Mouse (Mus musculus): ENCODE data around the gene Schip1. TPM values are rescaled to one million over a fixed set of nuclear protein-coding genes. Genes with fewer than 3 reads are reported as not detected.

Gene Schip1
- polyA plus RNA-seq, 1 experiment from 2014 or later = 43.8 TPM

GRCm38 (mm10) chr3:68305647-68306046, 241.0 kb downstream of the Schip1 start:
- DNase-seq (no peak), ATAC-seq (ENCODE audit: insufficient read depth) (no peak)
- no peak overlapping the region for H3K4me2 ChIP-seq
- 6% methylated on average over 1 of the region's 1 CpGs for WGBS
- H3K27ac ChIP-seq (ENCODE audit: low read depth) = no peak overlapping the region
- no peaks in the 10 kb centered on the region for H3K4me1 ChIP-seq (ENCODE audit: insufficient read depth)
- no peaks in the 10 kb centered on the region for H3K9me3 ChIP-seq (ENCODE audit: low read depth, low read length)
- no peak overlapping the region for H3K4me3 ChIP-seq (ENCODE audit: low read depth, low read length)
- no peaks in the 10 kb centered on the region for H3K27me3 ChIP-seq (ENCODE audit: insufficient read depth, low read length)
- no peaks in the 10 kb centered on the region for H3K36me3 ChIP-seq (ENCODE audit: insufficient read depth)
- no peak for TF ChIP-seq CTCF (IDR thresholded peaks at IDR 0.05; ENCODE audit: low read depth)
- H3K9ac ChIP-seq = no peak overlapping the region

- DNase-seq (no peak), ATAC-seq (ENCODE audit: insufficient read depth) (no peak)
- Histone ChIP-seq H3K4me3 (ENCODE audit: low read depth, low read length) (no peak overlapping the region), H3K27me3 (ENCODE audit: insufficient read depth, low read length) (no peaks in the 10 kb centered on the region), H3K27ac (ENCODE audit: low read depth) (no peak overlapping the region), H3K36me3 (ENCODE audit: insufficient read depth) (no peaks in the 10 kb centered on the region), H3K9ac (no peak overlapping the region), H3K4me2 (no peak overlapping the region), H3K4me1 (ENCODE audit: insufficient read depth) (no peaks in the 10 kb centered on the region), H3K9me3 (ENCODE audit: low read depth, low read length) (no peaks in the 10 kb centered on the region)
- no peak for TF ChIP-seq CTCF (IDR thresholded peaks at IDR 0.05; ENCODE audit: low read depth)
- 46% methylated on average over 4 of the region's 4 CpGs for WGBS
These were observed 242.1 kb downstream of the Schip1 start for GRCm38 (mm10) chr3:68306726-68307125.

GRCm38 (mm10) chr3:68325575-68325974, 261.0 kb downstream of the Schip1 start:
- Histone ChIP-seq H3K27ac (ENCODE audit: low read depth) (no peak overlapping the region), H3K4me1 (ENCODE audit: insufficient read depth) (no peaks in the 10 kb centered on the region), H3K9me3 (ENCODE audit: low read depth, low read length) (no peaks in the 10 kb centered on the region), H3K36me3 (ENCODE audit: insufficient read depth) (no peaks in the 10 kb centered on the region), H3K9ac (no peak overlapping the region), H3K27me3 (ENCODE audit: insufficient read depth, low read length) (no peaks in the 10 kb centered on the region), H3K4me2 (no peak overlapping the region), H3K4me3 (ENCODE audit: low read depth, low read length) (no peak overlapping the region)
- no peak for TF ChIP-seq CTCF (IDR thresholded peaks at IDR 0.05; ENCODE audit: low read depth)
- DNase-seq (no peak), ATAC-seq (ENCODE audit: insufficient read depth) (no peak)
- WGBS = 58% methylated on average over 6 of the region's 6 CpGs

- WGBS = 33% methylated on average over 2 of the region's 2 CpGs
- no peak for ATAC-seq (ENCODE audit: insufficient read depth)
- DNase-seq = no peak
These were observed 267.9 kb downstream of the Schip1 start for GRCm38 (mm10) chr3:68332515-68332914.

GRCm38 (mm10) chr3:68335501-68335900, 270.9 kb downstream of the Schip1 start:
- H3K9ac ChIP-seq = no peak overlapping the region
- H3K27ac ChIP-seq (ENCODE audit: low read depth) = no peak overlapping the region
- WGBS = 94% methylated on average over 4 of the region's 4 CpGs
- H3K36me3 ChIP-seq (ENCODE audit: insufficient read depth) = no peaks in the 10 kb centered on the region
- no peak overlapping the region for H3K4me3 ChIP-seq (ENCODE audit: low read depth, low read length)
- H3K27me3 ChIP-seq (ENCODE audit: insufficient read depth, low read length) = no peaks in the 10 kb centered on the region
- DNase-seq (no peak), ATAC-seq (ENCODE audit: insufficient read depth) (no peak)
- no peaks in the 10 kb centered on the region for H3K9me3 ChIP-seq (ENCODE audit: low read depth, low read length)
- H3K4me1 ChIP-seq (ENCODE audit: insufficient read depth) = no peaks in the 10 kb centered on the region
- no peak overlapping the region for H3K4me2 ChIP-seq
- TF ChIP-seq CTCF (IDR thresholded peaks at IDR 0.05; ENCODE audit: low read depth) = no peak

More at GRCm38 (mm10) chr3:68332515-68332914, 267.9 kb downstream of the Schip1 start:
- H3K9me3 ChIP-seq (ENCODE audit: low read depth, low read length) = no peaks in the 10 kb centered on the region
- H3K4me2 ChIP-seq = no peak overlapping the region
- no peaks in the 10 kb centered on the region for H3K27me3 ChIP-seq (ENCODE audit: insufficient read depth, low read length)
- no peak overlapping the region for H3K27ac ChIP-seq (ENCODE audit: low read depth)
- no peak overlapping the region for H3K4me3 ChIP-seq (ENCODE audit: low read depth, low read length)
- no peak overlapping the region for H3K9ac ChIP-seq
- no peaks in the 10 kb centered on the region for H3K36me3 ChIP-seq (ENCODE audit: insufficient read depth)
- TF ChIP-seq CTCF (IDR thresholded peaks at IDR 0.05; ENCODE audit: low read depth) = no peak
- H3K4me1 ChIP-seq (ENCODE audit: insufficient read depth) = no peaks in the 10 kb centered on the region

- Histone ChIP-seq H3K27me3 (ENCODE audit: insufficient read depth, low read length) (no peaks in the 10 kb centered on the region), H3K4me3 (ENCODE audit: low read depth, low read length) (no peak overlapping the region), H3K9me3 (ENCODE audit: low read depth, low read length) (no peaks in the 10 kb centered on the region), H3K4me2 (no peak overlapping the region), H3K27ac (ENCODE audit: low read depth) (no peak overlapping the region), H3K9ac (no peak overlapping the region), H3K36me3 (ENCODE audit: insufficient read depth) (no peaks in the 10 kb centered on the region), H3K4me1 (ENCODE audit: insufficient read depth) (no peaks in the 10 kb centered on the region)
- TF ChIP-seq CTCF (IDR thresholded peaks at IDR 0.05; ENCODE audit: low read depth) = no peak
- ATAC-seq (ENCODE audit: insufficient read depth) (no peak), DNase-seq (no peak)
- 82% methylated on average over 6 of the region's 6 CpGs for WGBS
These were observed 286.0 kb downstream of the Schip1 start for GRCm38 (mm10) chr3:68350624-68351023.

GRCm38 (mm10) chr3:68351461-68351860, 286.9 kb downstream of the Schip1 start:
- DNase-seq (peak; percentile 66), ATAC-seq (ENCODE audit: insufficient read depth) (peak; percentile 50; the same call in 1 of the 2 replicates)
- Histone ChIP-seq H3K27ac (ENCODE audit: low read depth) (no peak overlapping the region), H3K4me2 (no peak overlapping the region), H3K36me3 (ENCODE audit: insufficient read depth) (no peaks in the 10 kb centered on the region), H3K4me1 (ENCODE audit: insufficient read depth) (no peaks in the 10 kb centered on the region), H3K9ac (no peak overlapping the region), H3K4me3 (ENCODE audit: low read depth, low read length) (no peak overlapping the region), H3K27me3 (ENCODE audit: insufficient read depth, low read length) (no peaks in the 10 kb centered on the region), H3K9me3 (ENCODE audit: low read depth, low read length) (no peaks in the 10 kb centered on the region)
- TF ChIP-seq CTCF (IDR thresholded peaks at IDR 0.05; ENCODE audit: low read depth) = no peak
- 6% methylated on average over 3 of the region's 3 CpGs for WGBS

GRCm38 (mm10) chr3:68352961-68353360, 288.4 kb downstream of the Schip1 start:
- H3K4me3 ChIP-seq (ENCODE audit: low read depth, low read length) = no peak overlapping the region
- no peak overlapping the region for H3K4me2 ChIP-seq
- no peaks in the 10 kb centered on the region for H3K4me1 ChIP-seq (ENCODE audit: insufficient read depth)
- H3K27ac ChIP-seq (ENCODE audit: low read depth) = peak overlapping the region; percentile 38; the same call in 1 of the 2 replicates
- 74% methylated on average over 7 of the region's 7 CpGs for WGBS
- TF ChIP-seq CTCF (IDR thresholded peaks at IDR 0.05; ENCODE audit: low read depth) = no peak
- no peak overlapping the region for H3K9ac ChIP-seq
- H3K9me3 ChIP-seq (ENCODE audit: low read depth, low read length) = no peaks in the 10 kb centered on the region
- H3K27me3 ChIP-seq (ENCODE audit: insufficient read depth, low read length) = no peaks in the 10 kb centered on the region
- ATAC-seq (ENCODE audit: insufficient read depth) (no peak; the same call in 1 of the 2 replicates), DNase-seq (no peak)
- no peaks in the 10 kb centered on the region for H3K36me3 ChIP-seq (ENCODE audit: insufficient read depth)

Data from lung, embryonic 14.5 days (tissue).